Mouse (Mus musculus): ENCODE measurements at regions not wholly inside any gene's neighbourhood (a gene's known extent, or its start where the extent isn't known, plus 50 kb on each side); places are given as distances from the start of the nearest gene placed in this dataset.
"Not testable (repeated sequence)": the region's sequence is repeated elsewhere in the genome, so short reads cannot be mapped to it uniquely, and the experiment has no call there.

DNA sequence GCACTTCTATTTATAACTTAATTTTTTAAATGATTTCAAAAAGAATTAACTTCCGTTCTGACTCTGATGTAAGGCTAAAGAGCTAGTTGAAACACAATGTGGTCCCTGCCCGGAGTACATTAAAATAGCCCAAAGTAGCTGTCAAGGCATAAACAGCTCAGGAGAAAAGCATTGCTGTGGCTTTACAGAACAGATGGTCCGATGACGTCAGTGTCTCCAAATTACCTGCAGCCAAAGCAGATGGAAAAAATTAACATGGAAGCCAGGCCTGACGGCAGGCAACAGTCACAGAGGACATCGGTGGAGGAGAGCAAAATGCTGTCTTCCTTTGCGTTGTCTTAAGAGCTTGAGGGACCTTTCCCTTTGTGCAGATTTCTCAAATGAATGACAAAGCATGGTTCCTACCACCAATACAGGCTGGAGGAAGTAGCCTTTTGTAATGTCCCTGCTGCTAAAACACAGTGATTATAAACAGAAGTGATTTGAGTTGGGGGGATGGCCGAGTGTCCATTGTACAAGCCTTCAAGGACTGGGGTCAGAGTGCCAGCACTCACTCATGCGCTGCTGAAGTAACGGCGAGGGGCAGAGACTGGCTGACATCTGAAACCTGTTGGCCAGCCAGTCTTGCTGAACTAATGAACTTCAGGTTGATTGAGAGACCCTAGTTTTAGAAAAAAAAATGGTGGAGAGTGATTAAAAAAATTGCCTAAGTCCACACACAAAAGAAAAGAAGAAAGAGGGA is 101.8 kb upstream of the Plcl2 start:
- no peak for DNase-seq

DNA sequence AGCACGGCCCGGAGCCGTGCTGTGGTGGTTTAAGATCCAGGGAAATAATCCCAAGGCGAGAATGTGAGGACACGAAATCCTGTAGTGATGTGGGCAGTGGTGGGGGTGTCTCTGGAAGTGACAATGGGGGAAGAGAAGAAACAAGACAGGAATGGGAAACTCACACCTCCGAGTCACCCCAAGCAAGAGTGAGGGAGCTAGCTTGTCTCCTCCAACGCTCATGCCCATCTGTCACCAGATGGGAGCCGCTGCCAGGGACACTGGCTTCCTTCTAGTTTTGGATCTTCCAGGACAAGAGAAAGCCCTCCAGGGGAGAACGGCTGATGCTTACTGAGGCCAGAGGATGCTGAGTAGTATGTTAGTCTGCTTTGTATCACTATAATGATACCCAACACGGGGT is 100.6 kb upstream of the Plcl2 start:
- DNase-seq, result no peak

DNA sequence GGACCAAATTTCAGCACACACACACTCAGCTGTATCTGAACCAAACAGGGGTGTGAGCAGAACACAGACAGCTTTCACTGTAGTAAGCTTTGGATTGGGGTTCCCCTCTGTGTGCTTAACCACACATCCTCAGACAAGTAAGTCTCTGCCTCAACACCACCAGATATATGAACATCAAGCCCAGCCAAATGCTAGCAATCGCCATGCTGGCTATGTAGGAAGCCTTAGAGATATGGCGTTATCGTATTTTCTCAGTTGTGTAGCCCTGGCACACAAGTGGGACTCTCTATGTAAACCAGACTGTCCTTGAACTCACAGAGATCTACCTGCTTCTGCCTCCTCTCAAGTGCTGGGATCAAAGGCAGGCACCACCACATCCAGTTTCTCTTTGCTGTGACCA is 99.9 kb upstream of the Plcl2 start:
- DNase-seq, result no peak

DNA sequence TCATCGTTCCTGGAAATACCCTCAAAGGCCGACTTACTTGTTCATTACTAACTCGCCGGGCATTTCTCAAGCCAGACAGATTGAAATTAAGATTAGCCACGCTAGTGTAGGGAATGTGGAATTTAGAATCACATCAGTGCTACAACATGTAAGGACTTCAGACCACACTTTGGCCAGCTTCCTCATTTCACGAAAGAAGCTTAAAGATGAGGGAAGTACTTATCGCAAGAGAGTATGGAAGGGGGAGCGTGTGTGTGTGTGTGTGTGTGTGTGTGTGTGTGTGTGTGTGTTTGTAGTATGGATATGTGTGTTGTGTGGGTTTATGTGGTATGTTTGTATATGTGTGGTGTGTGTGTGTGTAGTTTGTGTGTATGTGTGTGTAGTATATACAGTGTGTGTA is 99.3 kb upstream of the Plcl2 start:
- no peak for DNase-seq

- DNase-seq, result no peak
These were observed 98.9 kb upstream of the Plcl2 start for GRCm38 (mm10) chr17:50410296-50410695.

DNA sequence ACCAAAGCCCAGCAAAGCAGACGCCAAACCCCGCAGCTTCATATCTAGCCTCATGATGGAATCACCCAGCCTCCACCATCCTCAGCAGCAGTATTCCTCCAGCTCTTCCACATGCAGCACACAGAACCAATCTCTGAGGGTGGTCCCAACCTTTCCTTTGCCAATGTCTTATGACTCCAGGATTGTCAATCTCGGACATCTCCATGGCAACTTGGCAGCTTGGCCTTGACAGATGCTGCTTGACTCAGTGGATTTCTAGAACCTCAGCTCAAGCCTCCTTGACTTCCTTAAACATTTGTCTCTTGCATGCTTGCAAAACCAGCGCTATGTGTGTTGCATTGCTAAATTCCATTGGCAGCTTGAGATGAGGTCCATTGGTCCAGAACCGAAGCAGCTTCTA is 96.8 kb upstream of the Plcl2 start:
- no peak for DNase-seq

GRCm38 (mm10) chr17:50413916-50414315 is 95.3 kb upstream of the Plcl2 start:
- no peak for DNase-seq

- DNase-seq, result no peak
These were observed 93.7 kb upstream of the Plcl2 start for GRCm38 (mm10) chr17:50415331-50416005.

GRCm38 (mm10) chr17:50416119-50416518 is 93.1 kb upstream of the Plcl2 start:
- DNase-seq, result peak; percentile 25

GRCm38 (mm10) chr17:50416538-50417113 is 92.6 kb upstream of the Plcl2 start:
- DNase-seq, result no peak

GRCm38 (mm10) chr17:50418863-50419383 is 90.3 kb upstream of the Plcl2 start:
- DNase-seq, result peak; percentile 61

DNA sequence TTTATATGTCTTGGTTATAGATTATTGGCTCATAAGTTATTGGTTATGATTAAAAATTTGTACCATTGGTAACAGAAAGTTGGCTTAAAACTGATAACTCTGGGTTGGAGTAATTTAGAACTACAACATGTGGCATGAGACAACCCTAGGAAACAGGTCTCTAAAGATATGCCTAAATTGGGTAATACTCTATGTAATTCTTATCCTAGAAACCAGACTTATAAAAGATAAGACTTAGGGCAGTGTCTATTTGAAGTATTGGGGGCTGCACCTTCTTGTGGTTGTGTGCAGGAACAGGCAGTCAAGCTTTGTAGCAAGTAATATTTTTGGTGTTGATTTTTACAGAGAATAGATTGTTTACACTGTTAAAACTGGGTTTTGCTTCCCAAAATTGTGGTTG is 89.7 kb upstream of the Plcl2 start:
- not testable (repeated sequence) for DNase-seq

DNA sequence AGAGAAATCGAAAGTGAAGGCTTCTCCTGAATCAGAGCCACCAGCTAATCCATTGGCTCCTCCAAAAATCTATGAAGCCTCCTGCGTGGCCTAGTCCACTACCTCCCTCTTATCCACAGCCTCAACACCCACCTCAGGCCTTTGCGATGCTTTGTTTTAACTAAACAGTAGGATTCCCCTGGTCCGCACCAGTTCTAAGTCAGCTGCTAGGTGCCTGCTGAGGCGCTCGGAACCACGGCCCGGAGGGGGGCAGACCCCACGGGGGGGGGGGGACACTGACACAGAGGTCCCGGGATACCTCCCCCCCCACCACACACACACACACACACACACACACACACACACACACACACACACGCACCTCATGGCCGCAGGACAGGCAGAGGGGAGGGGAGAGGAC is 89.2 kb upstream of the Plcl2 start:
- DNase-seq, result peak; percentile 59

- no peak for DNase-seq
These were observed 88.5 kb upstream of the Plcl2 start for GRCm38 (mm10) chr17:50420690-50421089.

DNA sequence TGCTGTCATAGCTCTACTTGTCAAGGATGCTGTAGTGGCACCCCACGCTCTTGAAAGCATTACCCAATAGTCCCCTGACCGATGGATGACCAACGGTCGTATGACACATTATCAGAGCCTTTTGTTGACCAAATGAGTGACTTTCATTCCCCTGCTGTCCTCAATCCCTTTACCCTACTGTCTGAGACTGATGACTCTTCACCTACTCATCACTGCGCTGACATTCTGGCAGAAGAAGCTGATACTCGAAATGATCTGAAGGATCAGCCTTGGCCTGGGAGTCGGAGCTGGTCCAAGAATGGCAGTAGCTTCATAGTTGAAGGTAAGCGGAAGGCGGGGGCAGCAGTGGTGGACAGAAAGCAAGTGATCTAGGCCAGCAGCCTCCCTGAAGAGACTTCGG is 87.7 kb upstream of the Plcl2 start:
- no peak for DNase-seq

DNA sequence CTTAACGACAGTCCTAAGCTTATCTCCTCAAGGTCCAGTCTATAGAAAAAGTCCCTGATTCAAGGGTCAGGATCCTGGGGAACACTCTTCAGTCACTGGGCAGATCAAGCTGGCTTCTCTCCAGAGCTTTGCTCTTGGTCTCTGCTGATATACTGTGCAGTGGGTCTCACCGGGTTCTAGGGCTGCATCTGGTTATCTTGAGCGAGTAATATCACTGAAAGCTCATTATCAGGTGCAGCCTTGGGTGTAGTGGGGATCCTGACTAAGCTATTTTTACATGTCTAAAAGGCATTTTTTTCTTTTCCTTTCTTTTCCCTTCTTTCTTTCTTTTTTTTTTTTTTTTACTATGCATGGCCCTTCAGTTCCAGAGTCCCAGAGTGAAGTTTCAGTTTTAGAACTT is 84.1 kb upstream of the Plcl2 start:
- no peak for DNase-seq

GRCm38 (mm10) chr17:50425531-50425930 is 83.7 kb upstream of the Plcl2 start:
- DNase-seq, result no peak

DNA sequence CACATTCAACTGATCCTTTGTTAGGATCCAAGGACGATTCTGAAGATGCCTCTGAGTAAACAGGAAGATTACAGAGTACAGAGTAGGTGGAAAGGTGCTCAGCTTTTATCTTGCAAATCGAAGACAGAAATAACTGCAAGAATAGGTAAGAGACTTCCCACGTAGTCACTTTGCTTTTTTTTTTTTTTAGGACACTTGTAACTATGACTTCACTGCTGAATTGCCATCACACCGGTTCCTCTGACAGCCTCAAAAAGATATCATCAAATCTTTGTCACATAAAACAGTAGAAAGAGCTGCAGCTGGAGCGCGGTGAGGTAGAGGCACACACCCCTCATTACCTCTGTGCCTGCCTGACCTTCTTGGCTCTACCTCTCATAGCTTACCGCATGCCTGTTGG is 83.1 kb upstream of the Plcl2 start:
- peak; percentile 26 for DNase-seq

- no peak for DNase-seq
These were observed 81.7 kb upstream of the Plcl2 start for GRCm38 (mm10) chr17:50427331-50428003.

DNA sequence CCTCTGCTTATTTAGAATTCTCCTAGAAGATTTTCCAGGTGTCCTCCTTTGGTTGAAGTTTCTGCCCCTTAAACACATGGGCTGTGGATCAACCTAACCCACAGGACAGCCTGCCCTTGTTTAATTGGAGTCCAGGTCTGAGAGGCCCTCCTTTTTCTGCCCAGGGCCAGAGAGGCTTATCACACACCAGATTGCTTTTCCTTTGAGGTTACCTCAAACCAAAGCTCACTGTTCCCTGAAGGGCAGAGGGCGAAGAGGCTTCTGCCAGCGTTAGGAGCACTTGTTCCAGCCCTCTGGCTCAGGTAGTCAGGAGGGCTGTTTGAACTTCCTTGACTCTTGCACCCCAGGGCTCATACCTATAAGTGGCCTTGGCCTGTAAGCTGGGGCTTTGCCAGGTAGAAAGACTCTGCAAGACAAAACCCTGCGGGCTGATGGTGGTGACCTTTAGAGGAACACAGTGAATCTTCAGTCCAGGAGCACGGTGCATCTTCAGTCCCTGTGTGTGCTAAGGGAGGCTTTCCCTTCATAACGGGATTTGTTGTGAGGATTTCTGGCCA is 81.1 kb upstream of the Plcl2 start:
- no peak for DNase-seq

- no peak for DNase-seq
These were observed 76.6 kb upstream of the Plcl2 start for GRCm38 (mm10) chr17:50432559-50432958.

DNA sequence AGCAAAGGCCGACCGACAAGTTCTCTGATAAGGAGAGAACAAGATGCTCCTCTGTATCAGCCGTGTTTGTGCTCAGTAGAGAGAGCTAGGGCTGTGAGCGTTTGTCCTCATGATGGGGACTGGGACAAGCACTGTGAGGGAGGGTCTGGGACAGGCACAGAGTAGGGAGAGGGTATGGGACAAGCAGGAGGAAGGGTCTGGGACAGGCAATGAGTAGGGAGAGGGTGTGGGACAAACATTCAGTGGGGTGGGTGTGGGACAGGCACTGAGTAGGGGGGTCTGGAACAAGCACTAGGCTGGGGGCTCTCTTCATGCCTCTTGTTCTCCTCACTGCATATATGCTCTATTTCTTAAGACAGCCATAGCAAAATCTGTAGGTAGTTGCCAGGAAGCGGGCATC is 70.2 kb upstream of the Plcl2 start:
- no peak for DNase-seq

GRCm38 (mm10) chr17:50439365-50439764 is 69.8 kb upstream of the Plcl2 start:
- DNase-seq, result no peak
